Mouse (Mus musculus): ENCODE results near the gene Actn3. TPM values are rescaled to one million over a fixed set of nuclear protein-coding genes. Genes with fewer than 3 reads are reported as not detected.
"Not testable (repeated sequence)": the region's sequence is repeated elsewhere in the genome, so short reads cannot be mapped to it uniquely, and the experiment has no call there.

Actn3 gene
- polyA plus RNA-seq, 1 experiment from 2014 or later: 3.3 TPM

DNA sequence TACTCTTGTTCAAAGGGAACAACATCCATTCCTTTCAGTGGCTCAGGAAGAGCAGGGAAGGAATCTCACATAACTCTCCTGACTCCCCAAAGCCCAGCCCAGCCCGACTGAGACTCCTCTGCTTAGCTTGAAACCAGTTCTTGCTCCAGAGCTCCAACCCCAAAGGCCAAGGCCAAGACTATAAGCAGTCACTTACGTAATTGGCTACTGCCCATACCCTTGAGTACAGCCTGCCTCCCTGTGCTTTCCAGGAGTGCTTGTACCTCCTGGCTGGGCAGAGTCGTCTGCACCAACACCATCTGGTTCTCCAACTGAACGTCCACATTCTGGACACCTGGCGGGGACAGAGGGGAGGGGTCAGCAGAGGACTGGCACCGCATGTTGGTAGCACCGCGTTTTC lies 43.7 kb downstream of the Actn3 start:
- no peaks in the 10 kb centered on the region for H3K27me3 ChIP-seq (replicated peaks)
- H3K4me3 ChIP-seq: no peak overlapping the region
- 84% methylated on average over 8 of the region's 8 CpGs for WGBS

DNA sequence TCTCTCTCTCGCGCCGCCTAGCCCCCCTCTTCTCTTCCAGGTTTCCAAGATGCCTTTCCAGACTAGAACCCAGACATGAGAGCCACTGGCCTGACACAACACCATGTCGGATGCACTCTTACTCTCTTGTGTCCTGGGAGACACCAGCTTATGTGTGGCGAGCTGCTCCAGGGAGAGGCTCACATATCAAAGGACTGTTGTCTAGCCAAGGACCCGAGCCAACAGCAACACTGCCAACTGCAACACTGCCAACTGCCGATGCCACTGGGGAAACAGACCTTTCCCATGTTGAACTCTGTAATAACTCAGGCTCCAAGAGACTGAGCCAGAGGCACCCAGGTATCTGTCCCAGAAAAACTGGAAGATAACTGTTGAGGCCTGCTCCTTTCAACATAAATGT lies 48.6 kb downstream of the Actn3 start:
- Histone ChIP-seq H3K9ac (no peak overlapping the region), H3K4me1 (no peaks in the 10 kb centered on the region), H3K27me3 (replicated peaks) (no peaks in the 10 kb centered on the region), H3K36me3 (peaks cover 33% of the 10 kb centered on the region), H3K27ac (no peak overlapping the region), H3K4me3 (no peak overlapping the region), H3K9me3 (no peaks in the 10 kb centered on the region), H3K4me2 (replicated peaks) (no peak overlapping the region)
- WGBS: 75% methylated on average over 7 of the region's 7 CpGs
- ATAC-seq (ENCODE audit: low FRiP score, low read depth): no peak

More for the DNA sequence above, 43.7 kb downstream of the Actn3 start:
- Histone ChIP-seq H3K4me2 (replicated peaks) (no peak overlapping the region), H3K4me1 (peaks cover 11% of the 10 kb centered on the region), H3K27ac (no peak overlapping the region), H3K9me3 (no peaks in the 10 kb centered on the region), H3K36me3 (peaks cover 15% of the 10 kb centered on the region), H3K9ac (no peak overlapping the region)
- no peak for ATAC-seq (ENCODE audit: low FRiP score, low read depth)

DNA sequence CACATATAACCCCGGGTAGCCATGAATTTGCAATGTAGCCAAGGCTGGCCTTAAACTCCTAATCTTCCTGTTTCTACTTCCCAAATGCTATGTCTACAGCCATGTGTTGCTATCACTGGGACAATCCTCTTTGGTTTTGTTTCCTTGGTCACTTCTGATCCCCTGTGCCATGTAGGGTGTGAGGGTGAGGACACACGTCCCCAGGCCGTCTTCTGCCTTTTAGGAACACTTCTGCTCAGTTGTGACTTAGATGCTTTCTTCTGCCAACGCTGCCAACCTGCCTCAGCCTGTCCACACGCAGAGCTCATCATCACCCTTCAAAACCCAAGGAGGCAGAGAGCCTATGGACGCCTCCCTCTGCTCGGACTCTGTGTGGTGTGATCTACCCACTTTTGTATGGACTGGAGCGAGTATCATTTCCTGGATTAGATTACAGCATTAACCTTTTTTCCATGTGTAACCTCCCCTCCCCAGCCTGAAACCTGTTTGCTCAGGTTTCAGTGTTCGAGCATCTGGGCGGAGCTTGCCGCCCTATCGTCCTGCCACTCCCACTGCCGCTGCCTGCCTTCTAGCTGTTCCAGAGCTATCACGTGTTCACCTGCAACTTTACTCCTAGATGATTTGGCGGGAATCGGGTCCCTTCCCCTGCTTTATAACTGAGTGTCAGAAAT lies 49.1 kb downstream of the Actn3 start:
- H3K27ac ChIP-seq: no peak overlapping the region
- no peak overlapping the region for H3K4me2 ChIP-seq (replicated peaks)
- 62% methylated on average over 16 of the region's 16 CpGs for WGBS
- ATAC-seq (ENCODE audit: low FRiP score, low read depth): no peak
- no peaks in the 10 kb centered on the region for H3K9me3 ChIP-seq
- H3K4me1 ChIP-seq: no peaks in the 10 kb centered on the region
- no peak overlapping the region for H3K4me3 ChIP-seq
- no peaks in the 10 kb centered on the region for H3K27me3 ChIP-seq (replicated peaks)
- H3K9ac ChIP-seq: no peak overlapping the region
- H3K36me3 ChIP-seq: peaks cover 34% of the 10 kb centered on the region

- 87% methylated on average over 5 of the region's 5 CpGs for WGBS
- Histone ChIP-seq H3K9ac (no peak overlapping the region), H3K4me1 (no peaks in the 10 kb centered on the region), H3K27ac (no peak overlapping the region), H3K4me3 (no peak overlapping the region), H3K36me3 (peaks cover 17% of the 10 kb centered on the region; the same call in 1 of the 2 replicates), H3K27me3 (replicated peaks) (no peaks in the 10 kb centered on the region), H3K4me2 (replicated peaks) (no peak overlapping the region), H3K9me3 (no peaks in the 10 kb centered on the region)
- ATAC-seq (ENCODE audit: low FRiP score, low read depth): no peak
These were observed 56.9 kb downstream of the Actn3 start for GRCm38 (mm10) chr19:4820678-4821303.

GRCm38 (mm10) chr19:4817182-4817835 lies 60.4 kb downstream of the Actn3 start:
- no peaks in the 10 kb centered on the region for H3K36me3 ChIP-seq
- H3K9ac ChIP-seq: no peak overlapping the region
- 71% methylated on average over 1 of the region's 1 CpGs for WGBS
- H3K27me3 ChIP-seq (replicated peaks): no peaks in the 10 kb centered on the region
- no peaks in the 10 kb centered on the region for H3K4me1 ChIP-seq
- no peaks in the 10 kb centered on the region for H3K9me3 ChIP-seq
- no peak for ATAC-seq (ENCODE audit: low FRiP score, low read depth)
- H3K4me3 ChIP-seq: no peak overlapping the region
- no peak overlapping the region for H3K4me2 ChIP-seq (replicated peaks)
- H3K27ac ChIP-seq: no peak overlapping the region

- no peak for ATAC-seq (ENCODE audit: low FRiP score, low read depth)
- no peaks in the 10 kb centered on the region for H3K36me3 ChIP-seq
- H3K4me3 ChIP-seq: no peak overlapping the region
- no peak overlapping the region for H3K9ac ChIP-seq
- H3K27ac ChIP-seq: no peak overlapping the region
- WGBS: 84% methylated on average over 6 of the region's 6 CpGs
- H3K4me1 ChIP-seq: peaks cover 18% of the 10 kb centered on the region
- H3K9me3 ChIP-seq: no peaks in the 10 kb centered on the region
- no peaks in the 10 kb centered on the region for H3K27me3 ChIP-seq (replicated peaks)
- no peak overlapping the region for H3K4me2 ChIP-seq (replicated peaks)
These were observed 64.7 kb downstream of the Actn3 start for GRCm38 (mm10) chr19:4813015-4813414.

DNA sequence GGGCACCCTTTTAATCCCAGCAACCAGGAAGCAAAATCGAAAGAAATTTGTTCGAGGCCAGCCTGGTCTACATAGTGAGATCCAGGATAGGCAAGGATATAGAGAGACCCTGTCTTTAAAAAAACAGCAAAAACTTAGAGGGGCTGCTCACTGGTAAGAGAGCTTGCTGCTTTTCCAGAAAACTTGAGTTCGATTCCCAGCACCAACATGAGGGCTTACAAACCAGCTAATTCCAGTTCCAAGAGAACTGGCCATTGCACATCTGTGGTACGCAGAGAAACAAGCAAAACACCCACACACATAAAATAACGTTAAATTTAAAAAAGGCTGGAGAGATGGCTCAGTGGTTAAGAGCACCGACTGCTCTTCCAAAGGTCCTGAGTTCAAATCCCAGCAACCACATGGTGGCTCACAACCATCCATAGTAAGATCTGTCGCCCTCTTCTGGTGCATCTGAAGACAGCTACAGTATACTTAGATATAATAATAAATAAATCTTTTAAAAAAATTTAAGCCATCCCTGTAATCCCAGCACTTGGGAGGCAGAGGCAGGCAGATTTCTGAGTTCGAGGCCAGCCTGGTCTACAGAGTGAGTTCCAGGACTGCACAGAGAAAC lies 65.3 kb downstream of the Actn3 start:
- not testable (repeated sequence) for H3K27ac ChIP-seq; ATAC-seq (ENCODE audit: low FRiP score, low read depth); H3K36me3 ChIP-seq; H3K27me3 ChIP-seq (replicated peaks); H3K9me3 ChIP-seq
- peaks cover 19% of the 10 kb centered on the region for H3K4me1 ChIP-seq
- H3K9ac ChIP-seq: peak overlapping the region; percentile 66
- 79% methylated on average over 8 of the region's 8 CpGs for WGBS
- H3K4me3 ChIP-seq: peak overlapping the region; percentile 82
- H3K4me2 ChIP-seq (replicated peaks): peak overlapping the region; percentile 79

- peak; percentile 43 for ATAC-seq (ENCODE audit: low FRiP score, low read depth)
- H3K4me1 ChIP-seq: peaks cover 19% of the 10 kb centered on the region
These were observed 65.8 kb downstream of the Actn3 start for GRCm38 (mm10) chr19:4811909-4812242.

More at GRCm38 (mm10) chr19:4811909-4812242, 65.8 kb downstream of the Actn3 start:
- no peaks in the 10 kb centered on the region for H3K9me3 ChIP-seq
- H3K27ac ChIP-seq: peak overlapping the region; percentile 81
- no peaks in the 10 kb centered on the region for H3K36me3 ChIP-seq
- H3K4me2 ChIP-seq (replicated peaks): peak overlapping the region; percentile 79
- peak overlapping the region; percentile 82 for H3K4me3 ChIP-seq
- H3K27me3 ChIP-seq (replicated peaks): no peaks in the 10 kb centered on the region
- WGBS: 6% methylated on average over 12 of the region's 12 CpGs
- H3K9ac ChIP-seq: peak overlapping the region; percentile 66

Other genes with a start within 250 kb of the Actn3 start
- 3.8 and 5.9 TPM in 2 replicates for gene Gm960, start 179.2 kb downstream of the Actn3 start, polyA plus RNA-seq (2016; fragmentation: Nextera tagmentation; extraction: Ambion mirVana)
- gene Sptbn2, start 166.7 kb downstream of the Actn3 start, polyA plus RNA-seq (2016; fragmentation: Nextera tagmentation; extraction: Ambion mirVana): 39.5 and 41.8 TPM in 2 replicates
- 157 and 164 TPM in 2 replicates for gene Rbm4b, start 121.4 kb downstream of the Actn3 start, polyA plus RNA-seq (2016; fragmentation: Nextera tagmentation; extraction: Ambion mirVana)
- gene Rbm4, start 84.0 kb downstream of the Actn3 start, polyA plus RNA-seq (2016; fragmentation: Nextera tagmentation; extraction: Ambion mirVana): 102 and 106 TPM in 2 replicates
- 28.1 and 34.7 TPM in 2 replicates for gene Gm21992, start 66.3 kb downstream of the Actn3 start, polyA plus RNA-seq (2016; fragmentation: Nextera tagmentation; extraction: Ambion mirVana)
- gene Rbm14, start 66.3 kb downstream of the Actn3 start, polyA plus RNA-seq (2016; fragmentation: Nextera tagmentation; extraction: Ambion mirVana): 96.3 and 97.1 TPM in 2 replicates
- 42.3 and 44.1 TPM in 2 replicates for gene Ccs, start 38.6 kb downstream of the Actn3 start, polyA plus RNA-seq (2016; fragmentation: Nextera tagmentation; extraction: Ambion mirVana)
- 0.14 and 0.26 TPM in 2 replicates for gene Ccdc87, start 38.5 kb downstream of the Actn3 start, polyA plus RNA-seq (2016; fragmentation: Nextera tagmentation; extraction: Ambion mirVana)
- 59.0 and 61.8 TPM in 2 replicates for gene Ctsf, start 22.8 kb downstream of the Actn3 start, polyA plus RNA-seq (2016; fragmentation: Nextera tagmentation; extraction: Ambion mirVana)
- 21.4 and 22.1 TPM in 2 replicates for gene Zdhhc24, start 759 bp upstream of the Actn3 start, polyA plus RNA-seq (2016; fragmentation: Nextera tagmentation; extraction: Ambion mirVana)
- gene Bbs1, start 28.7 kb upstream of the Actn3 start, polyA plus RNA-seq (2016; fragmentation: Nextera tagmentation; extraction: Ambion mirVana): 8.1 and 10.5 TPM in 2 replicates
- gene Dpp3, start 50.4 kb upstream of the Actn3 start, polyA plus RNA-seq (2016; fragmentation: Nextera tagmentation; extraction: Ambion mirVana): 167 and 171 TPM in 2 replicates
- gene Peli3, start 65.2 kb upstream of the Actn3 start, polyA plus RNA-seq (2016; fragmentation: Nextera tagmentation; extraction: Ambion mirVana): 4.9 and 6.5 TPM in 2 replicates
- 126 and 132 TPM in 2 replicates for gene Mrpl11, start 84.2 kb upstream of the Actn3 start, polyA plus RNA-seq (2016; fragmentation: Nextera tagmentation; extraction: Ambion mirVana)
- gene Npas4, start 112.4 kb upstream of the Actn3 start, polyA plus RNA-seq (2016; fragmentation: Nextera tagmentation; extraction: Ambion mirVana): 0.06 and 0.08 TPM in 2 replicates
- gene Slc29a2, start 146.0 kb upstream of the Actn3 start, polyA plus RNA-seq (2016; fragmentation: Nextera tagmentation; extraction: Ambion mirVana): 6.1 and 6.2 TPM in 2 replicates
- gene B4gat1, start 160.9 kb upstream of the Actn3 start, polyA plus RNA-seq (2016; fragmentation: Nextera tagmentation; extraction: Ambion mirVana): 48.2 and 50.0 TPM in 2 replicates
- gene AC124502.3, start 161.0 kb upstream of the Actn3 start, polyA plus RNA-seq (2016; fragmentation: Nextera tagmentation; extraction: Ambion mirVana): 2.4 and 3.4 TPM in 2 replicates
- gene Brms1, start 163.4 kb upstream of the Actn3 start, polyA plus RNA-seq (2016; fragmentation: Nextera tagmentation; extraction: Ambion mirVana): 58.7 TPM in 2 replicates
- gene Rin1, start 172.6 kb upstream of the Actn3 start, polyA plus RNA-seq (2016; fragmentation: Nextera tagmentation; extraction: Ambion mirVana): 2.0 and 2.5 TPM in 2 replicates
- gene Cd248, start 190.2 kb upstream of the Actn3 start, polyA plus RNA-seq (2016; fragmentation: Nextera tagmentation; extraction: Ambion mirVana): 22.9 and 26.3 TPM in 2 replicates
- 2.5 and 2.8 TPM in 2 replicates for gene Tmem151a, start 207.6 kb upstream of the Actn3 start, polyA plus RNA-seq (2016; fragmentation: Nextera tagmentation; extraction: Ambion mirVana)
- 66.3 and 69.1 TPM in 2 replicates for gene Yif1a, start 210.6 kb upstream of the Actn3 start, polyA plus RNA-seq (2016; fragmentation: Nextera tagmentation; extraction: Ambion mirVana)
- 231 and 236 TPM in 2 replicates for gene Cnih2, start 220.6 kb upstream of the Actn3 start, polyA plus RNA-seq (2016; fragmentation: Nextera tagmentation; extraction: Ambion mirVana)
- gene Rab1b, start 229.2 kb upstream of the Actn3 start, polyA plus RNA-seq (2016; fragmentation: Nextera tagmentation; extraction: Ambion mirVana): 245 and 247 TPM in 2 replicates
- gene Klc2, start 240.7 kb upstream of the Actn3 start, polyA plus RNA-seq (2016; fragmentation: Nextera tagmentation; extraction: Ambion mirVana): 62.6 and 63.1 TPM in 2 replicates